Mouse (Mus musculus) heart, embryonic 11.5 days (tissue): ENCODE data around the gene Hoxd3. TPM values are rescaled to one million over a fixed set of nuclear protein-coding genes. Genes with fewer than 3 reads are reported as not detected.

Source experiments
- ATAC-seq: fragments of 200-750 bp; cut with Nextera tagmentation; replicated peaks from 2 replicates; pipeline ENCODE4 v1.8.0; 2017; ENCODE audit warnings: moderate library complexity; ENCODE audit not compliant: insufficient number of reproducible peaks, low FRiP score, low TSS enrichment
- H3K27ac ChIP-seq: fragments of 300-500 bp; sonication (generic); 2 replicates; pipeline ENCODE4 v1.5.1; 2014; ENCODE audit warnings: mild to moderate bottlenecking, low read depth, low read length
- H3K27me3 ChIP-seq: fragments of 300-500 bp; sonication (generic); 2 replicates; pipeline ENCODE4 v1.6.1; 2014; ENCODE audit warnings: mild to moderate bottlenecking, low read length, mixed read lengths; ENCODE audit not compliant: control insufficient read depth, insufficient read depth
- H3K36me3 ChIP-seq: fragments of 300-500 bp; sonication (generic); 2 replicates; pipeline ENCODE4 v1.6.1; 2014; ENCODE audit warnings: mild to moderate bottlenecking, low read length, moderate library complexity, mixed read lengths; ENCODE audit not compliant: control insufficient read depth, insufficient read depth
- H3K4me1 ChIP-seq: fragments of 300-500 bp; sonication (generic); 2 replicates; pipeline ENCODE4 v1.6.1; 2014; ENCODE audit warnings: low read length; ENCODE audit not compliant: control insufficient read depth, insufficient read depth
- H3K4me2 ChIP-seq: fragments of 300-500 bp; sonication (generic); 2 replicates; pipeline ENCODE4 v1.6.1; 2014; ENCODE audit warnings: mild to moderate bottlenecking, moderate library complexity
- H3K4me3 ChIP-seq: fragments of 300-500 bp; sonication (generic); 2 replicates; pipeline ENCODE4 v1.5.1; 2014; ENCODE audit warnings: low read depth, low read length
- H3K9ac ChIP-seq: fragments of 300-500 bp; sonication (generic); 2 replicates; pipeline ENCODE4 v1.6.1; 2014; ENCODE audit warnings: mild to moderate bottlenecking, low read depth, low read length, moderate library complexity
- H3K9me3 ChIP-seq: fragments of 300-500 bp; sonication (generic); replicated peaks from 2 replicates; pipeline ENCODE4 v1.6.1; 2016; ENCODE audit warnings: low read length; ENCODE audit not compliant: control insufficient read depth
- WGBS: fragments of 180-500 bp; shearing (Covaris S2); extraction: QIAGEN DNeasy Blood & Tissue Kit; methylation state at CpG from one replicate; pipeline ENCODE4 v1.1.7; 2014; ENCODE audit not compliant: insufficient replicate concordance; 5-methylcytosine and 5-hydroxymethylcytosine counted together
- polyA plus RNA-seq: library from polyadenylated mRNA; unstranded; fragments of >200 nt; fragmentation: Nextera tagmentation; extraction: Ambion mirVana; gene quantifications from 2 replicates; pipeline ENCODE4 v1.2.1, GENCODE M21; 2014

The Hoxd3 gene
- polyA plus RNA-seq, 1 experiment from 2014 or later, result 3.1 TPM

GRCm38 (mm10) chr2:74676376-74677052, 35.2 kb upstream of the Hoxd3 start:
- Histone ChIP-seq H3K4me1 (no peaks in the 10 kb centered on the region), H3K4me3 (no peak overlapping the region), H3K36me3 (no peaks in the 10 kb centered on the region), H3K9ac (no peak overlapping the region), H3K4me2 (no peak overlapping the region), H3K27me3 (peaks cover 96% of the 10 kb centered on the region), H3K27ac (no peak overlapping the region), H3K9me3 (no peaks in the 10 kb centered on the region)
- WGBS, result 4% methylated on average over 9 of the region's 9 CpGs
- ATAC-seq, result no peak

GRCm38 (mm10) chr2:74677106-74677505, 34.6 kb upstream of the Hoxd3 start:
- Histone ChIP-seq H3K27ac (no peak overlapping the region), H3K27me3 (peaks cover 96% of the 10 kb centered on the region), H3K9ac (no peak overlapping the region), H3K9me3 (no peaks in the 10 kb centered on the region), H3K36me3 (no peaks in the 10 kb centered on the region), H3K4me3 (no peak overlapping the region), H3K4me2 (no peak overlapping the region), H3K4me1 (no peaks in the 10 kb centered on the region)
- no peak for ATAC-seq
- 14% methylated on average over 2 of the region's 2 CpGs for WGBS

- no peak within 1 kb of the TSS for H3K4me3 ChIP-seq
- H3K36me3 ChIP-seq, result no peaks in the 10 kb centered on the region
Measured at GRCm38 (mm10) chr2:74678891-74679595, 32.7 kb upstream of the Hoxd3 start, which contains the start of gene Hoxd11. TSS of gene Hoxd11 (plus strand) at chr2:74679557.

GRCm38 (mm10) chr2:74679596-74679971, 32.1 kb upstream of the Hoxd3 start:
- Histone ChIP-seq H3K9me3 (no peaks in the 10 kb centered on the region), H3K4me1 (no peaks in the 10 kb centered on the region), H3K4me3 (no peak overlapping the region), H3K4me2 (no peak overlapping the region; the same call in 1 of the 2 replicates), H3K9ac (no peak overlapping the region), H3K27me3 (peaks cover 97% of the 10 kb centered on the region), H3K27ac (no peak overlapping the region), H3K36me3 (no peaks in the 10 kb centered on the region)
- 1% methylated on average over 26 of the region's 26 CpGs for WGBS
- ATAC-seq, result no peak

More at GRCm38 (mm10) chr2:74678891-74679595, 32.7 kb upstream of the Hoxd3 start, which contains the start of gene Hoxd11:
- no peak within 1 kb of the TSS; the same call in 1 of the 2 replicates for H3K4me2 ChIP-seq
- H3K27ac ChIP-seq, result no peak within 1 kb of the TSS
- no peak within 1 kb of the TSS for H3K9ac ChIP-seq
- H3K27me3 ChIP-seq, result peaks cover 97% of the 10 kb centered on the region
- H3K9me3 ChIP-seq, result no peaks in the 10 kb centered on the region
- ATAC-seq, result no peak
- WGBS, result under 1% methylated on average over 15 of the region's 15 CpGs
- H3K4me1 ChIP-seq, result no peaks in the 10 kb centered on the region

GRCm38 (mm10) chr2:74679980-74680379, 31.7 kb upstream of the Hoxd3 start:
- no peak for ATAC-seq
- H3K4me3 ChIP-seq, result no peak overlapping the region
- no peaks in the 10 kb centered on the region for H3K4me1 ChIP-seq
- no peaks in the 10 kb centered on the region for H3K36me3 ChIP-seq
- no peak overlapping the region for H3K27ac ChIP-seq
- H3K4me2 ChIP-seq, result no peak overlapping the region; the same call in 1 of the 2 replicates
- H3K9ac ChIP-seq, result no peak overlapping the region
- no peaks in the 10 kb centered on the region for H3K9me3 ChIP-seq
- WGBS, result 1% methylated on average over 22 of the region's 23 CpGs
- peaks cover 97% of the 10 kb centered on the region for H3K27me3 ChIP-seq

GRCm38 (mm10) chr2:74680561-74681398, 30.9 kb upstream of the Hoxd3 start:
- Histone ChIP-seq H3K4me2 (no peak overlapping the region), H3K9ac (no peak overlapping the region)
- WGBS, result 2% methylated on average over 21 of the region's 21 CpGs

GRCm38 (mm10) chr2:74681594-74682531, 29.9 kb upstream of the Hoxd3 start:
- Histone ChIP-seq H3K27ac (no peak overlapping the region), H3K4me1 (no peaks in the 10 kb centered on the region), H3K4me3 (peak overlapping the region; percentile 30), H3K9me3 (no peaks in the 10 kb centered on the region), H3K4me2 (peak overlapping the region; percentile 49), H3K27me3 (peaks cover 93% of the 10 kb centered on the region), H3K9ac (no peak overlapping the region), H3K36me3 (no peaks in the 10 kb centered on the region)
- no peak for ATAC-seq
- under 1% methylated on average over 76 of the region's 78 CpGs for WGBS

More at GRCm38 (mm10) chr2:74680561-74681398, 30.9 kb upstream of the Hoxd3 start:
- no peak for ATAC-seq
- no peak overlapping the region for H3K4me3 ChIP-seq
- H3K27me3 ChIP-seq, result peaks cover 96% of the 10 kb centered on the region
- no peaks in the 10 kb centered on the region for H3K4me1 ChIP-seq
- no peak overlapping the region for H3K27ac ChIP-seq
- H3K9me3 ChIP-seq, result no peaks in the 10 kb centered on the region
- H3K36me3 ChIP-seq, result no peaks in the 10 kb centered on the region
